In genomic region chr15:85645396-85645795, GRCm38 (mm10) we compare ENCODE assay signal across 9 mouse cellular contexts.
A peak's percentile ranks its signal among the peaks of the same experiment; 100 is the strongest.
DNase-seq lines count a peak whose midpoint lies in the region; ATAC-seq lines count a peak whose summit lies in the region.
"Had no signal": no experiment of that assay in that cellular context is flagged by ENCODE, and none has a peak within 500 bp of the region (broad histone marks: within the 10 kb centered on the region; RNA-seq: fewer than 3 reads in every experiment).

No protein-coding gene starts in this region.

- WGBS in midbrain, embryonic 12.5 days = 51% methylated on average over 8 of the region's 8 CpGs
- WGBS in midbrain, embryonic 10.5 days = 56% methylated on average over 8 of the region's 8 CpGs
- WGBS in limb, embryonic 12.5 days = 52% methylated on average over 8 of the region's 8 CpGs
- 52% methylated on average over 8 of the region's 8 CpGs for WGBS in neural tube, embryonic 13.5 days

- no peak overlapping the region for H3K4me3 ChIP-seq in midbrain, embryonic 12.5 days
- H3K4me3 ChIP-seq in midbrain, embryonic 10.5 days = no peak overlapping the region
- H3K4me3 ChIP-seq in limb, embryonic 12.5 days (replicated peaks) = peak overlapping the region; percentile 46; the same call in 1 of the 2 replicates
- H3K4me3 ChIP-seq in neural tube, embryonic 13.5 days = peak overlapping the region; percentile 41

- H3K4me1 ChIP-seq in midbrain, embryonic 12.5 days = peaks cover 17% of the 10 kb centered on the region
- H3K4me1 ChIP-seq in midbrain, embryonic 10.5 days = peaks cover 15% of the 10 kb centered on the region
- H3K4me1 ChIP-seq in limb, embryonic 12.5 days (replicated peaks) = peaks cover 25% of the 10 kb centered on the region
- peaks cover 47% of the 10 kb centered on the region for H3K4me1 ChIP-seq in neural tube, embryonic 13.5 days (replicated peaks)

- no peaks in the 10 kb centered on the region for H3K9me3 ChIP-seq in midbrain, embryonic 12.5 days
- no peaks in the 10 kb centered on the region for H3K9me3 ChIP-seq in midbrain, embryonic 10.5 days (replicated peaks)
- no peaks in the 10 kb centered on the region for H3K9me3 ChIP-seq in limb, embryonic 12.5 days
- no peaks in the 10 kb centered on the region for H3K9me3 ChIP-seq in neural tube, embryonic 13.5 days
- H3K9me3 ChIP-seq: G1E had no signal

- H3K9ac ChIP-seq in midbrain, embryonic 12.5 days (replicated peaks) = no peak overlapping the region
- H3K9ac ChIP-seq in limb, embryonic 12.5 days (replicated peaks) = peak overlapping the region; percentile 75; the same call in 1 of the 2 replicates
- H3K9ac ChIP-seq in neural tube, embryonic 13.5 days = peak overlapping the region; percentile 76

- H3K27ac ChIP-seq in midbrain, embryonic 12.5 days (replicated peaks) = no peak overlapping the region
- no peak overlapping the region for H3K27ac ChIP-seq in midbrain, embryonic 10.5 days (replicated peaks)
- peak overlapping the region; percentile 95 for H3K27ac ChIP-seq in limb, embryonic 12.5 days
- H3K27ac ChIP-seq in neural tube, embryonic 13.5 days (replicated peaks) = peak overlapping the region; percentile 92

- DNase-seq in midbrain, embryonic 10.5 days (ENCODE audit: low spot score) = no peak
- DNase-seq in heart, postnatal 4 days = peak; percentile 32
- no peak for DNase-seq in cerebellum, adult 11-12 months
- DNase-seq in cerebellum, adult 18-20 months = no peak

- no peak for ATAC-seq in midbrain, embryonic 12.5 days (ENCODE audit: low FRiP score, low read depth)
- ATAC-seq in limb, embryonic 12.5 days (ENCODE audit: insufficient number of reproducible peaks, insufficient read depth, low FRiP score, low TSS enrichment, low read depth) = no peak
- ATAC-seq in neural tube, embryonic 13.5 days (ENCODE audit: low read depth) = no peak
- no peak for ATAC-seq in frontal cortex, adult (ENCODE audit: low TSS enrichment)

- peaks cover 98% of the 10 kb centered on the region for H3K27me3 ChIP-seq in midbrain, embryonic 12.5 days
- peaks cover 100% of the 10 kb centered on the region for H3K27me3 ChIP-seq in midbrain, embryonic 10.5 days (ENCODE audit: low read depth, poor library complexity, severe bottlenecking)
- peaks cover 39% of the 10 kb centered on the region for H3K27me3 ChIP-seq in limb, embryonic 12.5 days
- H3K27me3 ChIP-seq in neural tube, embryonic 13.5 days = peaks cover 38% of the 10 kb centered on the region

- H3K36me3 ChIP-seq in midbrain, embryonic 12.5 days = no peaks in the 10 kb centered on the region
- H3K36me3 ChIP-seq in midbrain, embryonic 10.5 days = no peaks in the 10 kb centered on the region
- H3K36me3 ChIP-seq in limb, embryonic 12.5 days = no peaks in the 10 kb centered on the region
- H3K36me3 ChIP-seq in neural tube, embryonic 13.5 days = no peaks in the 10 kb centered on the region
- H3K36me3 ChIP-seq: G1E had no signal

- H3K4me2 ChIP-seq in midbrain, embryonic 12.5 days (replicated peaks) = peak overlapping the region; percentile 54; the same call in 1 of the 2 replicates
- peak overlapping the region; percentile 78 for H3K4me2 ChIP-seq in limb, embryonic 12.5 days
- peak overlapping the region; percentile 66 for H3K4me2 ChIP-seq in neural tube, embryonic 13.5 days

Comparison
In these comparisons a context has a peak if more than half of its experiments do, and no peak if none do; other contexts are left out.
1. H3K27ac ChIP-seq: peak in limb, embryonic 12.5 days (single experiment) and neural tube, embryonic 13.5 days (single experiment); none in midbrain, embryonic 12.5 days (single experiment) and midbrain, embryonic 10.5 days (single experiment).
2. H3K4me3 ChIP-seq: peak in limb, embryonic 12.5 days (single experiment) and neural tube, embryonic 13.5 days (single experiment); none in midbrain, embryonic 12.5 days (single experiment) and midbrain, embryonic 10.5 days (single experiment).
3. Peak in every context shown above with its lines, with median percentiles within 50 percentile points of each other: H3K4me2 ChIP-seq.